Mouse (Mus musculus) limb, embryonic 11.5 days (tissue): ENCODE data around the gene Fxyd3. TPM values are rescaled to one million over a fixed set of nuclear protein-coding genes. Genes with fewer than 3 reads are reported as not detected.
A peak's percentile ranks its signal among the peaks of the same experiment; 100 is the strongest.

ENCODE experiments used
- ATAC-seq: fragments of 200-750 bp; cut with Nextera tagmentation; 2 replicates; pipeline ENCODE4 v1.8.0; 2017; ENCODE audit warnings: low read depth; ENCODE audit not compliant: insufficient number of reproducible peaks, low FRiP score, low TSS enrichment
- DNase-seq: peaks from one replicate; pipeline ENCODE4 v3.0.0-alpha.2; 2015; ENCODE audit warnings: low spot score
- H3K27ac ChIP-seq: fragments of 300-500 bp; sonication (generic); replicated peaks from 2 replicates; pipeline ENCODE4 v1.5.1; 2014; ENCODE audit warnings: low read depth, mild to moderate bottlenecking, low read length
- H3K27me3 ChIP-seq: fragments of 300-500 bp; sonication (generic); 2 replicates; pipeline ENCODE4 v1.6.1; 2014; ENCODE audit warnings: mild to moderate bottlenecking, low read length, mixed read lengths; ENCODE audit not compliant: control insufficient read depth, insufficient read depth
- H3K36me3 ChIP-seq: fragments of 300-500 bp; sonication (generic); 2 replicates; pipeline ENCODE4 v1.6.1; 2014; ENCODE audit warnings: mild to moderate bottlenecking, low read length, moderate library complexity, mixed read lengths; ENCODE audit not compliant: control insufficient read depth, insufficient read depth
- H3K4me1 ChIP-seq: fragments of 300-500 bp; sonication (generic); 2 replicates; pipeline ENCODE4 v1.6.1; 2014; ENCODE audit warnings: low read length, mixed read lengths; ENCODE audit not compliant: control insufficient read depth, insufficient read depth
- H3K4me2 ChIP-seq: fragments of 300-500 bp; sonication (generic); 2 replicates; pipeline ENCODE4 v1.6.1; 2014; ENCODE audit warnings: low read depth, mild to moderate bottlenecking, moderate library complexity; ENCODE audit not compliant: severe bottlenecking
- H3K4me3 ChIP-seq: fragments of 300-500 bp; sonication (generic); 2 replicates; pipeline ENCODE4 v1.5.1; 2014; ENCODE audit warnings: low read depth, low read length
- H3K9ac ChIP-seq: fragments of 300-500 bp; sonication (generic); 2 replicates; pipeline ENCODE4 v1.6.1; 2014; ENCODE audit warnings: mild to moderate bottlenecking, low read length
- H3K9me3 ChIP-seq: fragments of 300-500 bp; sonication (generic); 2 replicates; pipeline ENCODE4 v1.6.1; 2016; ENCODE audit warnings: low read length; ENCODE audit not compliant: control insufficient read depth
- WGBS: fragments of 180-500 bp; shearing (Covaris S2); extraction: QIAGEN DNeasy Blood & Tissue Kit; methylation state at CpG from one replicate; pipeline ENCODE4 v1.1.7; 2014; 5-methylcytosine and 5-hydroxymethylcytosine counted together
- polyA plus RNA-seq: library from polyadenylated mRNA; unstranded; fragments of >200 nt; fragmentation: Nextera tagmentation; extraction: Ambion mirVana; gene quantifications from 2 replicates; pipeline ENCODE4 v1.2.1, GENCODE M21; 2014

Fxyd3 gene
- polyA plus RNA-seq: 12.9 and 17.5 TPM in 2 replicates

DNA sequence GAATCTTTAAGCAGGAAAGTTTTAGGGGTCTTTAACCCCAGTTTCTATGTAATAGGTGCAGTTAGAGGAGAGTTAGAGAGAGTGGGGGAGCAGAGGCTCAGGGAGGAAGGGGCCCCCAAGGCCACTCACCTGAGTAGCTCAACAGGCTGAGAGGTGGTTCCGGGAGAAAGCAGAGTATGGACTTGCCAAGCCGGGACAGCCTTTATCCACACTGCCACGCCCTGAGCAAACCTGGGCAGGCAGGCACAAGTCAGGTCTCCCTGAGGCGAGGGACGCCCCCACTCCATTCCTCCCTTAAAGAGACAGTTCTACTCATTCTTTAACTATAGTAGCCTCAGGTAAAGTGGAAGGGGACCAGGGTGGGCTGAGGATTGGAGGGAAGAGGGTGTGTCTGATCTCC is at the start of gene Fxyd3:
Gene Fxyd3 (minus strand): TSS at position 213 of the 400 bp plus-strand sequence.
- DNase-seq: no peak

DNA sequence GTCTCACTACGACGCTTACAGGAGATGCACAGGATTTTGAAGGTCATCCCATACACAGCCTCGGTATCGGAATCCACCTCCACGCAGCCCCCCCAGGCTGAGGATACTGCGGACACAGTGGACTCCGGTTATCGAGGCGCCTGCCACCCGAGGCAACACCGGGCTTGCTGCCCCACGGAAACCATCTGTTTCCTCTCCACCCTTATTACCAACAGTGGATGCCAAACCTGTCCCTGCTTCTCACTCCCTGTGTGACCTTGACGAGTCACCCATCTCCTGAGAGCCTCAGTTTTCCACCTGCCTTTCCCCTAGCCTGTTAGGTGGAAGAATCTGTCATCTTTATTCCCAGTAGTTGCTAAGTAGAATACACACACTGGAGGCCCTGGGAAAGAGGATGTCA is 48.6 kb upstream of the Fxyd3 start:
- 76% methylated on average over 13 of the region's 13 CpGs for WGBS
- peaks cover 29% of the 10 kb centered on the region for H3K27me3 ChIP-seq
- no peaks in the 10 kb centered on the region for H3K9me3 ChIP-seq
- H3K27ac ChIP-seq: no peak overlapping the region
- ATAC-seq (no peak), DNase-seq (no peak)
- peaks cover 4% of the 10 kb centered on the region; the same call in 1 of the 2 replicates for H3K4me1 ChIP-seq
- H3K4me3 ChIP-seq: no peak overlapping the region
- H3K36me3 ChIP-seq: peaks cover 7% of the 10 kb centered on the region; the same call in 1 of the 2 replicates
- H3K4me2 ChIP-seq: no peak overlapping the region
- no peak overlapping the region for H3K9ac ChIP-seq

More for the DNA sequence above, at the start of gene Fxyd3:
- Histone ChIP-seq H3K9me3 (peaks cover 3% of the 10 kb centered on the region; the same call in 1 of the 2 replicates), H3K27me3 (no peaks in the 10 kb centered on the region), H3K9ac (no peak within 1 kb of the TSS), H3K4me1 (0 out of 2 replicates have a peak, but pooled peaks cover 2% of the 10 kb centered on the region), H3K27ac (0 out of 2 replicates have a peak within 1 kb of the TSS, but pooled peaks have one; percentile 21), H3K4me3 (no peak within 1 kb of the TSS), H3K4me2 (no peak within 1 kb of the TSS), H3K36me3 (no peaks in the 10 kb centered on the region)
- no peak for ATAC-seq
- WGBS: 40% methylated on average over 5 of the region's 5 CpGs

DNA sequence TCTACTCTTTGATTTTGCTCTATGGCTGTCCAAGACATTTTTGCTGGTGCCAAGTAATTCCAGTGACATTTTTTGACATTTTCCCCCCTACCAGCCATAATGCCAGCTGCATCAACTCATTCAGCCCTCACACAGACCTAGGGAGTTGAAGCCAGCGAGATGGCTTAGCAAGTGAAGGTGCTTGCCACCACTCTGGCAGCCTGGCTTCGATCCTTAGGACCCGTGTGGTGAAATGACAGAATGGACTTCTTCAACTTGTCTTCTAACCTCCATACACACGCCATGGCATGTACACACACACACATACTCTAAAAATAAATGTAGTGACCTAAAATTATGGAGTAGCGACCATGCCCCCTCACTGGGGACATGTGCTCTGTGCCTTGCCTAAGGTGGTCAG is 47.9 kb upstream of the Fxyd3 start:
- H3K27ac ChIP-seq: no peak overlapping the region
- no peak overlapping the region for H3K4me3 ChIP-seq
- H3K4me1 ChIP-seq: peaks cover 4% of the 10 kb centered on the region; the same call in 1 of the 2 replicates
- no peaks in the 10 kb centered on the region for H3K9me3 ChIP-seq
- no peak overlapping the region for H3K4me2 ChIP-seq
- H3K9ac ChIP-seq: no peak overlapping the region
- no peak for DNase-seq
- no peak for ATAC-seq
- WGBS: 84% methylated on average over 5 of the region's 5 CpGs
- H3K36me3 ChIP-seq: 0 out of 2 replicates have a peak, but pooled peaks cover 1% of the 10 kb centered on the region
- H3K27me3 ChIP-seq: peaks cover 29% of the 10 kb centered on the region

DNA sequence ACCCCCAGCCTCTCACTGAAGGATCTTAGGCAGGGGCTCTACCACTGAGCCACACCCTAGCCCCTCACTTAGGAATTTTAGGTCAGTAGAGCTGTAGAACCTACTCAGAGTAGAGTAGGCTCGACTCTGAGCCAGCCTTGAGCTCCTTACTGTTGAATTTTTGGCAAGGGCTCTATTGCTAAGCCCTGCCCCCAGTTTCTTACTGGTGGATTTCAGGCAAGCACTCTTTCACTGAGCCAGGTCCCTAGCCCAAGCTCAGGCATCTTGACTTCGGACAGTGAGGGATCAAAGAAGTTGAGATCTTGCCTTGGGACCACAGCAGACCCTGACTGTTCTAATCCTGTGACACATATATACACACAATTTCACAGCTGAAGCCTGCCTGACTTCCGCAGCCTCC is 47.2 kb upstream of the Fxyd3 start:
- Histone ChIP-seq H3K4me1 (peaks cover 4% of the 10 kb centered on the region; the same call in 1 of the 2 replicates), H3K27ac (no peak overlapping the region), H3K9me3 (no peaks in the 10 kb centered on the region), H3K4me3 (no peak overlapping the region), H3K4me2 (no peak overlapping the region), H3K36me3 (no peaks in the 10 kb centered on the region), H3K9ac (no peak overlapping the region), H3K27me3 (peaks cover 29% of the 10 kb centered on the region)
- DNase-seq (no peak), ATAC-seq (no peak)
- 86% methylated on average over 3 of the region's 3 CpGs for WGBS

DNA sequence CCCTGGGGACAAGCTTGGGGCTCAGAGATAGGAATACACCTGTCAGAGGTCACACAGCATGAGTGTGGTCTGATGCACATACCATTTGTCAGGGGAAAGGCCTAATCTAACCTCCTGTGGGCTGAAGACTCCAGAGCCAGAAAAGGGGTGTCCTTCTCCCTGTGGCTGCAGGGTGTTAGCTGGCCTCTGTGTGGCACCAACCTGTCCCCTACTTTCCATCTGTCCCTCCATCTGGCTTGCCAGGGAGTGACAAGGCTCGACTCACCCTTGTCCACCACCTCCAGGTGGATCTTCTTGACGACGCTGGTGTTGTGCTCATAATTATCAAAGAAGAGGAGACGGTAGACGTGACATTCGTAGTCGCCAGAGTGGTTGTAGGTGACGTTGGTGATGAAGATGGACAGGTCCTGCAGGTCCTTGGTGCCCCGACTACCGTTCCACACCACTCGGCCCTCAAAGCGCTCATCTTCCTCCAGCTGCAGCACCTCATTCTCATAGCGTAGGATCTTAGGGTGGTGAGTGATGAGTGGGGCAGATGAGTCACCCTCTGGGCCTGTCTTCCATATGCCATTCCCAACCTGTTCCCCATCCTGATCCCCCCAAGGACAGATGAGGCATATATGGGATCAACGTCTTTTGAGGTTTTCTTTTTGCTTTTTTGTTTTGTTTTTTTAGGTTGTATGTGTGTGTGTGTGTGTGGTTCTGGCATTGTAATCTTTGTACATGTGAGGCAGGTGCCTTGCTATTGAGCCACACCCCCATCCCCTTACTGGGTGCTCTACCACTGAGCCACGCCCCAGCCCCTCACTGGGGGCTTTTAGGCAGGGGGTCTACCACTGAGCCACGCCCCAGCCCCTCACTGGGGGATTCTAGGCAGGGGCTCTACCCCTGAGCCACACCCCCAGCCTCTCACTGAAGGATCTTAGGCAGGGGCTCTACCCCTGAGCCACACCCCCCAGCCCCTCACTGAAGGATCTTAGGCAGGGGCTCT is 46.4 kb upstream of the Fxyd3 start:
- Histone ChIP-seq H3K4me2 (no peak overlapping the region), H3K4me1 (peaks cover 4% of the 10 kb centered on the region; the same call in 1 of the 2 replicates), H3K36me3 (no peaks in the 10 kb centered on the region), H3K9me3 (no peaks in the 10 kb centered on the region), H3K27me3 (peaks cover 26% of the 10 kb centered on the region), H3K4me3 (no peak overlapping the region), H3K27ac (no peak overlapping the region), H3K9ac (no peak overlapping the region)
- ATAC-seq: no peak
- 88% methylated on average over 16 of the region's 16 CpGs for WGBS
- no peak for DNase-seq

DNA sequence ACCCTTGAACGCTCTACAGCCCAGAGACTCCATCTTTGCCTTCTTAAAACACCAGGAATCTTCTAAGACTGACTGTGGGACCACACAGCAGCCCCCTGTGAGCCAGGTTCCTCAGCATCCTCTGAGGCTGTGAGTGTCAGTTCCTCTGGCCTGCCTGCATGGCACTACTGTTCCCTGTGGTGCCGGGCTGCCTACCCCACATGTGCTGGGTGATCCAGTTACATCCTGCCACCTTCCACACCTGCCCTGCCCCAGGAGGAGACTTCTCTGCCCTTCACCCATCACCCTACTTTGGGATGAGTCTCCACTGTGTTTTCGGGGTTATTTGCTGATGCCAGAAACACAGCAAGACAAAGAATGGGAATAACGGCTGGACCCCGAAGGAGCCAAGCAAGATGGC is 43.1 kb upstream of the Fxyd3 start:
- no peaks in the 10 kb centered on the region for H3K27me3 ChIP-seq
- ATAC-seq (no peak), DNase-seq (no peak)
- no peaks in the 10 kb centered on the region for H3K9me3 ChIP-seq
- H3K4me1 ChIP-seq: peaks cover 10% of the 10 kb centered on the region
- H3K9ac ChIP-seq: no peak overlapping the region
- 84% methylated on average over 5 of the region's 5 CpGs for WGBS
- no peak overlapping the region for H3K27ac ChIP-seq
- no peak overlapping the region for H3K4me3 ChIP-seq
- H3K36me3 ChIP-seq: no peaks in the 10 kb centered on the region
- no peak overlapping the region for H3K4me2 ChIP-seq

DNA sequence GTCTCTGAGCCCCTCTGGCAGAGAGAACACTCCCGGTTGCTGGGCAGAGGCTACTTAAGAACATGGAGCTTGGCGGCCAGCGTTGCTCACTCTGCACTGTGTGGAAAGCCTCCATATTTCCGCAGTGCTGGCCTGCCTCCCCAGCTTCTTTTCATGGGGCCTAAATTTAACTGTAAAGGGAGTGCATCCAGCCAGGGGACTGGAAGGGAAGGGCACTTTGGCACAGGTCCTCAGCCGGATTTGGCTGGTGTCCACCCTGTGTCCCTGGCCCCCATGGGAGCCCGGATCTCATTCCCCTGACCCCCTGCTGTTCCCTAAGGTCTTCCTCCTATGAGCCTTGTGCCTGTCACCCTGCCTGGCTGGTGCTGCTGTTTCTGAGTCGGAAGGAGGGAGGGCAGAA is 42.0 kb upstream of the Fxyd3 start:
- Histone ChIP-seq H3K36me3 (no peaks in the 10 kb centered on the region), H3K27ac (no peak overlapping the region), H3K9ac (no peak overlapping the region), H3K4me3 (no peak overlapping the region), H3K4me2 (no peak overlapping the region), H3K27me3 (no peaks in the 10 kb centered on the region), H3K9me3 (no peaks in the 10 kb centered on the region), H3K4me1 (peaks cover 10% of the 10 kb centered on the region)
- 75% methylated on average over 7 of the region's 7 CpGs for WGBS
- ATAC-seq (no peak), DNase-seq (no peak)

DNA sequence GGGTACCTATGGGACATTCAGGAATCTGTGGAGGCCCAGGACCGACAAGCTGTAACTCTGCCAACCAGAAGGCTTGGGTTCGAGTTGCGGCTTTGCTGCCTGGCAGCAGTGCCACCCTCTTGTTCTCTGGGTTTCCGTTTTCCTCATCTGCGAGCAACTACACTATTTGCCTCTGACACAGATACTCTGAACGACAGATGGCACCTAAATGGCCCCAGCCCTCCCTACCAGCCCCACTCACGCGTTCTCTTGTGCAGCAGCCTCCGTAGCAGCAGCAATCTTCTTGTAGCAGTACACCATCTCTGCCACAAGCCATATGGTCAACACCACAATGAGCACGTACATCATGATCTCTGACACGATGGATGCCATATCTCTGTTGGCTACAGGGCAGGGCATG is 41.0 kb upstream of the Fxyd3 start:
- no peak overlapping the region for H3K4me3 ChIP-seq
- H3K36me3 ChIP-seq: no peaks in the 10 kb centered on the region
- no peak overlapping the region for H3K4me2 ChIP-seq
- 87% methylated on average over 11 of the region's 11 CpGs for WGBS
- no peaks in the 10 kb centered on the region for H3K27me3 ChIP-seq
- ATAC-seq (no peak), DNase-seq (no peak)
- no peak overlapping the region for H3K9ac ChIP-seq
- no peaks in the 10 kb centered on the region for H3K9me3 ChIP-seq
- no peak overlapping the region for H3K27ac ChIP-seq
- H3K4me1 ChIP-seq: peaks cover 10% of the 10 kb centered on the region
